Mouse (Mus musculus): Measurements from ENCODE around the gene Eif1ax.
"Not testable (repeated sequence)": the region's sequence is repeated elsewhere in the genome, so short reads cannot be mapped to it uniquely, and the experiment has no call there.

The Eif1ax gene

DNA sequence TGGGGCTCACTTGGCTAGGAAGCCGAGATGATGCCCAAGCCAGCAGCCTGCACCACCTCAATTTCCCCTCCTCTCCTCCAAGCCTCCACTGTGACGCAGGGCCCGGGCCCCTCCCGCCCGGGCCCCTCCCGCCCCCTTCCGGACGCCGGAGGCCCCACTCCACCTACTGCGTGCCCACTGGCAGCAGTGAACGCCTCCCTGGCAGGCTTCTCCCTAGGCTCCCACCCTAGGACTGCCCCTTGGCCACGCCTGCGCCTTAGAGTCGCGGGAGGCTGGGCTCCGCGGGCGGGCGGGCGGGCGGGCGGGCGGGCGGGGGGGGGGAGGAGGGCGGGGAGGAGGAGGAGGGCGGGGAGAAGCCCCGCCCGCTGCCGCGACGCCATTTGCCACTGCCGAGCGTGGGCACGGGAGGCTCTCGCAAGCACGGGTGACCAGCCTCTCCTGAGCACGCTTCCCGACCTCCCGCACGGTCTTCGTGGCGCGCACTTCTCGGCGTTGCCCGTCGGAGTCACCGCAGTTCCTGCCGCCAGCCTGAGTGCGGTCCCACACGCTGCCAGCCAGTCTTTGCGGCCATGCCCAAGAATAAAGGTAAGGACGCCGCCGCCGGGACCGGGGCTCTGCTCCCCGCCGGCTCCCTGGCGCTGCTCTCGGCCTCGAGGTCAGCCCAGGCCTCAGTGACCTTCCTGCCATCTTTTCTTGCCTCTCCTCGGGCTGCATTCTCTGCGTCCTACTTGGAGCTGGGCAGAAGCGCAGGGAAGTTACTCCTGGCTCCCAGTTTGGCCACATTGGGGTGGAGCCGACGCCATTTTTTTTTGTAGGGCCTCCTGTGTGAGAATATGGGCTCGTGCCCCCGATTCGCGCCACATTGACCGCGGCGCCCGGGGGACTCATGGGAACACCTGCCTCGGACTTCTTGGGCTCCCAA lies at the start of gene Eif1ax:
Gene Eif1ax (plus strand): TSS at position 348 of the 922 bp plus-strand sequence.
- peak; percentile 94 for DNase-seq (ENCODE audit: low read depth)

DNA sequence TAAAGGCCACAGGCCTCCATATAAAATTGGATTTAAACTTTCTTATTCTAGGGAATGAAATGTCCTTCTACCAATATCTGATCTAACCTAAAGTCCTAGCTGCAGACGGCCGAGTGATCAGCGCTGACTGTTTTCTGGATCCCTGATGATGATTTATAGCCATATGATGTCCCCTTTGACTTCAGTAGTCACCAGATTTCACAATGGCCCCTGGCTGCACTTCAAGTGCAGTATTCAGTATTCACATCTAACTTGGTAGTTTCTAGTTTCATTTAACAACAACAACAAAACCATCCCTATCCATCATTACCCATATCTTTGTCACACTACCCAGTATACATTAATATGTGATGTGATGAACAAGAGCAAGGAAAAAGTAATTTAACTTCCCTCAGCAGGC lies 7.5 kb upstream of the Eif1ax start:
- no peak for DNase-seq (ENCODE audit: low read depth)

DNA sequence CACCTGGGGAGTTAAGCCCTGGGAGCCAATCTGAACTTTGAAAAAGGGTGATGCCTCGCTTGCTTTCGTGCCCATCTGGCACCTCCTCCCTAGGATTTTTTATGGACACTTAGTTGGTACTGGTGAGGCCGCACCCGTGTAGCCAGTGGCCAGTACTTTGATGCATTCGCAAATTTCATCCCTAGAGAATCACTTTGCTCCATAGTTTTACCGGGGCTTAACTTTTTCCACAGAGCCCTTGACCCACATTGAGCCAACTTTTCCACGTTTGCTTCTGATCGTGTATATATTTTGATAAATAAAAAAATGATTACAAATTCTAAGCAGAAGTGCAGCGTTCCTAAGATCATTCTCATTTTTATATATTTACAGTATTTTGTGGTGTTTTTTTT lies 771 bp downstream of the Eif1ax start:
- DNase-seq (ENCODE audit: low read depth), result no peak

DNA sequence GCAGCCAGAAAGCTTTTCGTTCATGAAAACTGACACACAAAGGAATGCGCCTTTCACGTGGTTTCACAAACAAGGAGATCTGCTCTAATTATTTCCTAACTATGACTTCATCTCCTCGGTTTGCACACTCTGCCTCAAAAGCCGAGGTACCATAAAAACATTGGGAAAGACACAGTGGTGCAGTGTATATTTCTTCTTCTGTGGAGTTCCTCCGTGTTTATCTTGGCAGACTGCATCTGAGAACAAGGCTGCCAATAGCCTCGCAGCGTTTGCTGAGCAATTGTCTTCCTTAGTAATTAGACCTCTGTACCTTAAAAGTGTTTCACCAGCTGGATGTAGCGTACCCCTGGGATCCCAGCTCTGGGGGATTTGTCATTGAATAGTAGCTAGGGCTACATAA lies 15.1 kb downstream of the Eif1ax start:
- DNase-seq (ENCODE audit: low read depth), result no peak

DNA sequence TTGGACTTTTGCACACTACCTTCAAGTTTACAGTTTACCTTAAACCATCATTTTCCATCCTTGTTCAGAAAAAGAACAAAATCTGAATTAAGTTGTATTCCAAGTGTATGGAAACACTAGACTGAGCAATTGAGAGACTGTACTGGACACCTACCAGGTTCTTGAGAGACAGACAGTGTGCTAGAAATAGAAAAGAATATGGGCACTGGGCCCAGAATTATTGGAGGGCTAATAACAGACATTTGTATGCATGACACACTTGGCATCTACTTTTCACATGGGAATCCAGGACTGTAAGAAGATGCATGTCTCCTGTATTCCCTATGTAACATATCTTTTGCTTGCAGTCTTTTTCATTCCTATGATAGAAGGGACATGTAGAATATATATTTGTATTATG lies 17.0 kb downstream of the Eif1ax start:
- DNase-seq (ENCODE audit: low read depth), result no peak

DNA sequence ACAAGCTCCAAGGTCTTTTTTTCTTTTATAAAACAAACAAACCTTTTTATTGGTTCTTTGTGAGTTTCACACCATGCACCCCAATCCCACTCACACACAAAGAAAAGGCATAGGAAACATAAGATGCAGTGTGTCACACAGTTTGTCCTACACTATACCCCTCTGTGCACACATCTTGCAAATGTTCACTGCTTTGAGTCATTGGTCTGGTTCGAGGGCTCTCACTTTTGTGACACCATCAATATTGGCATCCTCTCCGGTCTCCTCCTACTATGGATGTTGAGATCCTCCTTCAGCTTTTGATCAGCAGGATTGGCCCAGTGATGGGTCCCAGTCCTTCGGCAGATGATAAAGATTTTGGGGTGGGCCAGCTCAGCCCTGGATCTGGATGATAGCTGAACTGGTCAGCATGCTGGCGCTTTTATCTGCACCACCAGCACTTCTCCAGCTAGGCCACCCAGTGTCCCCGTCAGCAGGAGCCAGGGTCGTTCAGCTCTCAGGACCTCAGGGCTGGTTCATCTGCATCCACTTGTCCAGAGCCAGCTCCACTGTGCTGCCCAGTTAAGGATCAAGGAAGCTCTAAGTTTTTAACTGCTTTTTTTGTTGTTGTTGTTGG lies 18.5 kb downstream of the Eif1ax start:
- DNase-seq (ENCODE audit: low read depth), result no peak

DNA sequence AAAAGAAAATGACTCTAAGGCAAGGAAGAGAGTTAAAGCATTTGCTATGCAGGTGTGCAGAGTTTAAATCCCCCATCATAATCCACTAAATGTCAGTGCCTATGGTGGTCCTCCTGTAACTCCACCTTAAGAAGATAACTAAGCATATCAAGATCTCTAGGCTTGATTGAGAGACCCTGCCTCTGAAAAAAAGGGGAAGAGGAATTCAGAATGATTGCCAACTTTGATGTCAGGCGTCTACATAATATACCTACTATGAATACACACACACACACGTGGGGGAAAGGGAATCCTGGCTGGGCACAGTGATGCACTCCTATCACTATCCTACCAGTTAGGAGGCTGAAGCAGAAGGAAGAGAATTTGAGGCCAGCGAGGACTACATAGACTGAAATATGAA lies 19.3 kb downstream of the Eif1ax start:
- no peak for DNase-seq (ENCODE audit: low read depth)

DNA sequence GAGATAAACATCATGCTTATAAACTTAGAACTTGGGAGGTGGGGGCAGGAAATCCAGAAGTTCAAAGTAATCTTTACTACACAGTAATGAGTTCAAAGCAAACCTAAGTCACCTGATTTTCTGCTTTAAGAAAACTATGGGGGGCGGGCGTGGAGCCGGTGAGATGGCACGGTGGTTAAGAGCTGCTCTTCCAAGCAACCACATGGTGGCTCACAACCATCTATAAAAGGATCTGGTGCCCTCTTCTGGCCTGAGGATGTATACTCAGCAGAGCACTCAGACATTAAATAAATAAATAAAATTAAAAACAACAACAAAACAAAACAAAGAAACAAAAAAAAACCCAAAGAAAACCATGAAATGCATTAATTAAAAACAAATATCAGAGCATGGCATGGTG lies 37.3 kb downstream of the Eif1ax start:
- DNase-seq (ENCODE audit: low read depth), result peak; percentile 73

DNA sequence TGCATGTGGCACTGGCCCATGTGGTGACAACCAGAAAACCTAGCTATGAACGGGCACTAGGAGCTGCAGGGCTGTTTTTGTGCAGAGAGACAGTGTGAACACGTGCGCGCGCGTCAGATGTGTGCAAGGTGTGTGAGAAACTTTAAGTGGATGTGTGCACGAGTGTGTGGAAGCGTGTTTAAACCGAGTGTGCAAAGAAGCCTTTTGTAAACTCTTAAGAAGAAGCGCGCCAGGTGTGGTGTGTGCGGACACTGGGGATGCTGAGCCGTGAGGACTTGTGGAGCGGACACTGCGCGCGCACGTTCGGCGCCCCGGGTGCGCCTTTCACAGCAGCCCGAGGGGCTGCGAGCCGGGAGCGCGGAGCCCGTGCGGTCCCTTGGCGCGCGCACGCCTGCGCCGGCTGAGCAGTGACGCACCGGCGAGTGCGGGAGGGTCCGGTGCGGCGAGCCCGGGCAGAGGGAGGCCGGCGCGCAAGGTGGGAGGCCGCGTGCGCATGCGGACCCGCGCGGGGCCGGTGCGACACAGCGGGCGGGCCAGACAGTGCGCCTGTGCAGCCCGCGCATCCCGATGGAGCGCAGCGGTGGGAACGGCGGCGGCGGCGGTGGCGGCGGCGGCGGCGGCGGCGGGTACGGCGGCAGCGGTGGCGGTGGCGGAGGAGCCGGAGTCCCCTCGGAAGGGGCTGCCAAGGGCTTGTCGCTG lies 42.3 kb downstream of the Eif1ax start, which contains the start of gene Map7d2:
Gene Map7d2 (plus strand): TSS at position 443 of the 699 bp plus-strand sequence.
- no peak for DNase-seq (ENCODE audit: low read depth)

DNA sequence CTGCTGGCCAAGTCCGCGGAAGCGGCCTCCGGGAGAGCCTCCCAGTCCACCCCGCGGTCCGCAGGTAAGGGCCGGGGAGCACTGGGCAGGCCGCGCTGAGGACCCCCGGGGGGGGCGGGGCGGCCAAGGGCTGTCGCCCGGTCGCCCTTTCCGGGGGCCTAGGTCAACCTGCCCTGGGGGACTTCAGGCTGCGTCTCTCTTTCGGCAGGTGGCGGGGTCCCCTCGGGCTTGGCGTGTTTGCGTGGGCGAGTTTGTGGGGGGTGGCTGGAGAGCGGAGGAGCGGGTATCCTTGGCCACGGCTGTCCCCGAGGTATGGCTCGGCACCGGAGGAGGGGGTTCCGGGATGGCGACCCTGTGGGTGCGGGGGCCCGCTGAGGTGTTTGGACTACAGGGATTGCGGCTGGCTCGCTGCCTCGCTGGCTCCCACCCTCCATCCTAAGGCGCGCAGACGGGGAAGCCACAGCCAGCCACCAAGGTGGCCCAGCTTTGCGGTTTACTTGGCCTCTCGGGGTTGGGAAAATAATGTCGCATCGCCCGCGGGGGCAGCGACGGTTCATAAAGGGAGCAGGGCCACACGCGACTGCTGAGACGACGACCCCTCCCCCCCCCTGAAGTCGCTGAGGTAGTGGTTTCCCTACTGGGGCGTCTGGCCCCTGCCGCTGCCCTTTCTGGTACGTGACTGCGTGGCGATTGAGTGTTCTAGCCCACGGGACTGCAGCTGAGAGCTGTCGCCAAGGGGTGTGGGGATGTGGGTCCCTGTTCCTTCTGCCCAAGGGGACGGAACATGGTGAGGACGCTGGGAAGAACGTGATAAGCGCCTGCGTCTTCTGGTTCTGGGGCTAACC lies 43.1 kb downstream of the Eif1ax start:
- no peak for DNase-seq (ENCODE audit: low read depth)

DNA sequence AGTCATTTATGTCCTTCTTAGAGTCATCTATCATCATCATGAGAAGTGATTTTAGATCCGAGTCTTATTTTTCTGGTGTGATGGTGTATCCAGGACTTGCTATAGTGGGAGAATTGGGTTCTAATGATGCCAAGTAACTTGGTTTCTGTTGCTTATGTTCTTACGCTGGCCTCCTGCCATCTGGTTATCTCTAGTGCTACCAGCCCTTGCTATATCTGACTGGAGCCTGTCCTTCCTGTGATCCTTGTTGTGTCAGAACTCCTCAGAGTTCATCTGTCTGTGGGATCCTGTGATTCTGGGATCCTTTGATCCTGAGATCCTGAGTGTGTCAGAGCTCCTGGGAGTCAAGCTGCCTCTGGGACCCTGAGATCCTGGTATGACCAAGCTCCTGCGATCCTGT lies 58.5 kb downstream of the Eif1ax start:
- not testable (repeated sequence) for DNase-seq (ENCODE audit: low read depth)
